Mouse (Mus musculus): Measurements from ENCODE around the gene Clec4f. TPM values are rescaled to one million over a fixed set of nuclear protein-coding genes. Genes with fewer than 3 reads are reported as not detected.
A peak's percentile ranks its signal among the peaks of the same experiment; 100 is the strongest.

Gene Clec4f
- polyA plus RNA-seq, 1 experiment = not detected

GRCm38 (mm10) chr6:83616512-83616911, 39.5 kb downstream of the Clec4f start:
- peak; percentile 45; the same call in 1 of the 2 replicates for TF ChIP-seq CTCF (conservative IDR thresholded peaks at IDR 0.05; ENCODE audit: insufficient read depth, insufficient read length, low read depth, low read length)
- TF ChIP-seq POLR2A (IDR thresholded peaks at IDR 0.05; ENCODE audit: low read depth, low read length) = no peak
- H3K36me3 ChIP-seq (ENCODE audit: control insufficient read depth, insufficient read depth, low read length) = no peaks in the 10 kb centered on the region
- no peak overlapping the region for H3K27ac ChIP-seq (ENCODE audit: insufficient read depth, low read depth, low read length)
- no peaks in the 10 kb centered on the region for H3K4me1 ChIP-seq (ENCODE audit: control insufficient read depth, insufficient read depth, low read length)
- DNase-seq = peak; percentile 44
- H3K27me3 ChIP-seq (replicated peaks; ENCODE audit: control insufficient read depth, insufficient read depth, low read length) = no peaks in the 10 kb centered on the region
- WGBS = 63% methylated on average over 5 of the region's 5 CpGs
- H3K4me3 ChIP-seq (ENCODE audit: insufficient read depth, low read depth, low read length) = no peak overlapping the region

GRCm38 (mm10) chr6:83614469-83614868, 41.5 kb downstream of the Clec4f start:
- no peaks in the 10 kb centered on the region for H3K27me3 ChIP-seq (replicated peaks; ENCODE audit: control insufficient read depth, insufficient read depth, low read length)
- no peaks in the 10 kb centered on the region for H3K36me3 ChIP-seq (ENCODE audit: control insufficient read depth, insufficient read depth, low read length)
- H3K4me1 ChIP-seq (ENCODE audit: control insufficient read depth, insufficient read depth, low read length) = no peaks in the 10 kb centered on the region
- no peak for DNase-seq
- WGBS = 91% methylated on average over 4 of the region's 4 CpGs
- no peak overlapping the region for H3K27ac ChIP-seq (ENCODE audit: insufficient read depth, low read depth, low read length)
- H3K4me3 ChIP-seq (ENCODE audit: insufficient read depth, low read depth, low read length) = no peak overlapping the region
- no peak for TF ChIP-seq CTCF (conservative IDR thresholded peaks at IDR 0.05; ENCODE audit: insufficient read depth, insufficient read length, low read depth, low read length)
- TF ChIP-seq POLR2A (IDR thresholded peaks at IDR 0.05; ENCODE audit: low read depth, low read length) = no peak

GRCm38 (mm10) chr6:83612976-83613375, 43.0 kb downstream of the Clec4f start:
- H3K4me1 ChIP-seq (ENCODE audit: control insufficient read depth, insufficient read depth, low read length) = no peaks in the 10 kb centered on the region
- H3K36me3 ChIP-seq (ENCODE audit: control insufficient read depth, insufficient read depth, low read length) = no peaks in the 10 kb centered on the region
- H3K27ac ChIP-seq (ENCODE audit: insufficient read depth, low read depth, low read length) = no peak overlapping the region
- DNase-seq = no peak
- 100% methylated on average over 1 of the region's 1 CpGs for WGBS
- H3K4me3 ChIP-seq (ENCODE audit: insufficient read depth, low read depth, low read length) = no peak overlapping the region
- TF ChIP-seq CTCF (conservative IDR thresholded peaks at IDR 0.05; ENCODE audit: insufficient read depth, insufficient read length, low read depth, low read length) (no peak), POLR2A (IDR thresholded peaks at IDR 0.05; ENCODE audit: low read depth, low read length) (no peak)
- H3K27me3 ChIP-seq (replicated peaks; ENCODE audit: control insufficient read depth, insufficient read depth, low read length) = no peaks in the 10 kb centered on the region

GRCm38 (mm10) chr6:83599636-83600174, 56.3 kb downstream of the Clec4f start:
- Histone ChIP-seq H3K27ac (ENCODE audit: insufficient read depth, low read depth, low read length) (no peak overlapping the region), H3K4me1 (ENCODE audit: control insufficient read depth, insufficient read depth, low read length) (no peaks in the 10 kb centered on the region), H3K27me3 (replicated peaks; ENCODE audit: control insufficient read depth, insufficient read depth, low read length) (no peaks in the 10 kb centered on the region), H3K36me3 (ENCODE audit: control insufficient read depth, insufficient read depth, low read length) (no peaks in the 10 kb centered on the region), H3K4me3 (ENCODE audit: insufficient read depth, low read depth, low read length) (no peak overlapping the region)
- TF ChIP-seq CTCF (conservative IDR thresholded peaks at IDR 0.05; ENCODE audit: insufficient read depth, insufficient read length, low read depth, low read length) (no peak), POLR2A (IDR thresholded peaks at IDR 0.05; ENCODE audit: low read depth, low read length) (no peak)
- 60% methylated on average over 6 of the region's 6 CpGs for WGBS
- no peak for DNase-seq

GRCm38 (mm10) chr6:83599060-83599550, 56.9 kb downstream of the Clec4f start:
- TF ChIP-seq POLR2A (IDR thresholded peaks at IDR 0.05; ENCODE audit: low read depth, low read length) (no peak), CTCF (conservative IDR thresholded peaks at IDR 0.05; ENCODE audit: insufficient read depth, insufficient read length, low read depth, low read length) (no peak)

GRCm38 (mm10) chr6:83598646-83599045, 57.3 kb downstream of the Clec4f start:
- H3K36me3 ChIP-seq (ENCODE audit: control insufficient read depth, insufficient read depth, low read length) = no peaks in the 10 kb centered on the region
- H3K27me3 ChIP-seq (replicated peaks; ENCODE audit: control insufficient read depth, insufficient read depth, low read length) = no peaks in the 10 kb centered on the region
- no peak overlapping the region for H3K4me3 ChIP-seq (ENCODE audit: insufficient read depth, low read depth, low read length)
- H3K27ac ChIP-seq (ENCODE audit: insufficient read depth, low read depth, low read length) = no peak overlapping the region
- peak; percentile 5 for DNase-seq
- H3K4me1 ChIP-seq (ENCODE audit: control insufficient read depth, insufficient read depth, low read length) = no peaks in the 10 kb centered on the region
- 8% methylated on average over 9 of the region's 9 CpGs for WGBS
- TF ChIP-seq POLR2A (IDR thresholded peaks at IDR 0.05; ENCODE audit: low read depth, low read length) (no peak), CTCF (conservative IDR thresholded peaks at IDR 0.05; ENCODE audit: insufficient read depth, insufficient read length, low read depth, low read length) (peak; percentile 59)

More at GRCm38 (mm10) chr6:83599060-83599550, 56.9 kb downstream of the Clec4f start:
- 39% methylated on average over 24 of the region's 24 CpGs for WGBS
- no peaks in the 10 kb centered on the region for H3K27me3 ChIP-seq (replicated peaks; ENCODE audit: control insufficient read depth, insufficient read depth, low read length)
- H3K36me3 ChIP-seq (ENCODE audit: control insufficient read depth, insufficient read depth, low read length) = no peaks in the 10 kb centered on the region
- DNase-seq = no peak
- no peaks in the 10 kb centered on the region for H3K4me1 ChIP-seq (ENCODE audit: control insufficient read depth, insufficient read depth, low read length)
- H3K4me3 ChIP-seq (ENCODE audit: insufficient read depth, low read depth, low read length) = no peak overlapping the region
- no peak overlapping the region for H3K27ac ChIP-seq (ENCODE audit: insufficient read depth, low read depth, low read length)

- no peak overlapping the region for H3K4me3 ChIP-seq (ENCODE audit: insufficient read depth, low read depth, low read length)
- TF ChIP-seq CTCF (conservative IDR thresholded peaks at IDR 0.05; ENCODE audit: insufficient read depth, insufficient read length, low read depth, low read length) (no peak), POLR2A (IDR thresholded peaks at IDR 0.05; ENCODE audit: low read depth, low read length) (no peak)
- no peaks in the 10 kb centered on the region for H3K27me3 ChIP-seq (replicated peaks; ENCODE audit: control insufficient read depth, insufficient read depth, low read length)
- H3K27ac ChIP-seq (ENCODE audit: insufficient read depth, low read depth, low read length) = no peak overlapping the region
- no peak for DNase-seq
- no peaks in the 10 kb centered on the region for H3K4me1 ChIP-seq (ENCODE audit: control insufficient read depth, insufficient read depth, low read length)
- H3K36me3 ChIP-seq (ENCODE audit: control insufficient read depth, insufficient read depth, low read length) = no peaks in the 10 kb centered on the region
- WGBS = 62% methylated on average over 3 of the region's 3 CpGs
Observed at GRCm38 (mm10) chr6:83597988-83598387, 58.0 kb downstream of the Clec4f start.

All from kidney, adult 2 months (tissue).